ENCODE assay signal across 13 mouse cellular contexts in the genomic region with DNA sequence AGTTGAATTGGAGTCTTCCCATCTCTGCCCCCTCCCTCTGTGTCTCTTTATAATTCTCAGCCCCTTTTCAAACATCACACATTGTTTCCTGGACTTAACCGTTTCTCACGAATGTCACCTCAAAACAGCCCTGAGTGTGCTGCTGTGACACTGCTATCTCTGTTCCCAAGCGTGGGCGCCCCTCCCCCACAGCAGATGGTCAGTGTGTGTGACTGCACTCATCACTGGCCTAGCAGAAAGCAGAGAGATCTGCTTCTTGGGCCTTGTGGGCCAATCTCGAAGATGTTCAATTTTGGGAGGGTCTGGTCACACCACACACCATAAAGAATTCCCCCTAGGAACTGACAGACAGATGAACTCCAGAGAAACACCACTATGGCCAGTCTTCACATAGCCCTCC.
DNase-seq lines count a peak whose midpoint lies in the region; ATAC-seq lines count a peak whose summit lies in the region.
"Had no signal": no experiment of that assay in that cellular context is flagged by ENCODE, and none has a peak within 500 bp of the region (broad histone marks: within the 10 kb centered on the region; RNA-seq: fewer than 3 reads in every experiment).

No protein-coding gene starts in this region.

- no peaks in the 10 kb centered on the region for H3K9me3 ChIP-seq in forebrain, embryonic 14.5 days (replicated peaks; ENCODE audit: control insufficient read depth, low read length)
- H3K9me3 ChIP-seq: midbrain, embryonic 12.5 days had no signal

- H3K4me3 ChIP-seq in forebrain, embryonic 14.5 days (ENCODE audit: low read depth, low read length) = no peak overlapping the region
- H3K4me3 ChIP-seq: midbrain, embryonic 12.5 days had no signal

- H3K27ac ChIP-seq in forebrain, embryonic 14.5 days (ENCODE audit: low read depth, low read length) = no peak overlapping the region
- H3K27ac ChIP-seq: liver, embryonic 14.5 days; midbrain, embryonic 12.5 days had no signal

- intact Hi-C loops in heart, postnatal 10 days (cut with DNase I) = no loop called here
- intact Hi-C loops in left cerebral cortex, postnatal 25 days (cut with DNase I) = no loop called here

- 49% methylated on average over 5 of the region's 5 CpGs for WGBS in forebrain, embryonic 14.5 days

- H3K36me3 ChIP-seq in forebrain, embryonic 14.5 days (ENCODE audit: control insufficient read depth, insufficient read depth, low read length) = no peaks in the 10 kb centered on the region
- H3K36me3 ChIP-seq: midbrain, embryonic 12.5 days had no signal

- DNase-seq in heart, postnatal 10 days = peak; percentile 35 to 38
- DNase-seq in heart, adult 9 months (ENCODE audit: low spot score in 2 of 2) = no peak
- DNase-seq in spleen, postnatal 36 days (ENCODE audit: low spot score in 2 of 2) = peak; percentile 18 to 43
- DNase-seq in spleen, postnatal 14 days (ENCODE audit: low spot score in 2 of 2) = no peak
- DNase-seq in left cerebral cortex, postnatal 25 days (ENCODE audit: low spot score in 2 of 2) = peak; percentile 26 to 63
- DNase-seq in forebrain, embryonic 14.5 days (ENCODE audit: low spot score) = no peak
- no peak for DNase-seq in c-Kit-positive CD71-positive TER-119-positive erythroid progenitor cells, embryonic 14.5 days (ENCODE audit: low spot score)
- DNase-seq: gastrocnemius, postnatal 10 days; thymus, adult 2 months had no signal

- no peak for ATAC-seq in CD4-positive, CD25-positive, alpha-beta regulatory T cell, adult 4 months
- ATAC-seq in forebrain, embryonic 14.5 days = no peak

- H3K4me1 ChIP-seq in forebrain, embryonic 14.5 days (ENCODE audit: control insufficient read depth, insufficient read depth, low read length) = no peaks in the 10 kb centered on the region

- no peaks in the 10 kb centered on the region for H3K27me3 ChIP-seq in forebrain, embryonic 14.5 days (replicated peaks; ENCODE audit: control insufficient read depth, insufficient read depth, low read length)
- H3K27me3 ChIP-seq: CH12.LX had no signal

- H3K4me2 ChIP-seq in forebrain, embryonic 14.5 days (ENCODE audit: low read length) = no peak overlapping the region
- H3K4me2 ChIP-seq: midbrain, embryonic 12.5 days had no signal

- H3K9ac ChIP-seq in forebrain, embryonic 14.5 days (ENCODE audit: low read length) = no peak overlapping the region
- H3K9ac ChIP-seq: liver, embryonic 14.5 days; midbrain, embryonic 12.5 days had no signal

Comparison
In these comparisons a context has a peak if more than half of its experiments do, and no peak if none do; other contexts are left out.
1. DNase-seq: peak in heart, postnatal 10 days (2 of 2), spleen, postnatal 36 days (2 of 2) and left cerebral cortex, postnatal 25 days (2 of 2); none in heart, adult 9 months (0 of 2), spleen, postnatal 14 days (0 of 2), forebrain, embryonic 14.5 days (single experiment) and c-Kit-positive CD71-positive TER-119-positive erythroid progenitor cells, embryonic 14.5 days (single experiment).